Mouse (Mus musculus): Measurements from ENCODE around the gene Tm4sf19.

GRCm38 (mm10) chr16:32437266-32437665, 37.0 kb downstream of the Tm4sf19 start:
- TF ChIP-seq CTCF (IDR thresholded peaks at IDR 0.05; ENCODE audit: low read depth): no peak
- TF ChIP-seq EP300 (IDR thresholded peaks at IDR 0.05; ENCODE audit: low read depth): no peak
